Mouse (Mus musculus): ENCODE data around the gene Lrrc49. TPM values are rescaled to one million over a fixed set of nuclear protein-coding genes. Genes with fewer than 3 reads are reported as not detected.

Lrrc49 gene
- polyA plus RNA-seq, 1 experiment from 2014 or later: 10.4 TPM

GRCm38 (mm10) chr9:60561641-60562289 is 126.2 kb downstream of the Lrrc49 start:
- Histone ChIP-seq H3K9me3 (ENCODE audit: control insufficient read depth, low read length) (no peaks in the 10 kb centered on the region), H3K4me1 (ENCODE audit: control insufficient read depth in 2 of 2, insufficient read depth in 2 of 2, low read length in 2 of 2) (no peaks in the 10 kb centered on the region), H3K9ac (ENCODE audit: low read length) (no peak overlapping the region), H3K4me2 (ENCODE audit: low read length) (no peak overlapping the region), H3K27me3 (ENCODE audit: control insufficient read depth, insufficient read depth, low read length) (no peaks in the 10 kb centered on the region), H3K27ac (replicated peaks in 1 of 2; ENCODE audit: control insufficient read depth in 1 of 2, insufficient read depth in 1 of 2, low read depth in 2 of 2, low read length in 2 of 2) (no peak overlapping the region), H3K36me3 (ENCODE audit: control insufficient read depth, insufficient read depth, low read length) (no peaks in the 10 kb centered on the region), H3K4me3 (ENCODE audit: control insufficient read depth in 1 of 2, insufficient read depth in 1 of 2, low read depth in 1 of 2, low read length in 2 of 2) (no peak overlapping the region)
- WGBS: 70% methylated on average over 9 of the region's 9 CpGs
- no peak for ATAC-seq (ENCODE audit: insufficient number of reproducible peaks, insufficient read depth, low FRiP score, low read depth)

GRCm38 (mm10) chr9:60558507-60558906 is 129.5 kb downstream of the Lrrc49 start:
- Histone ChIP-seq H3K36me3 (ENCODE audit: control insufficient read depth, insufficient read depth, low read length) (no peaks in the 10 kb centered on the region), H3K4me3 (ENCODE audit: control insufficient read depth in 1 of 2, insufficient read depth in 1 of 2, low read depth in 1 of 2, low read length in 2 of 2) (no peak overlapping the region), H3K4me2 (ENCODE audit: low read length) (no peak overlapping the region), H3K9ac (ENCODE audit: low read length) (no peak overlapping the region), H3K4me1 (ENCODE audit: control insufficient read depth in 2 of 2, insufficient read depth in 2 of 2, low read length in 2 of 2) (no peaks in the 10 kb centered on the region), H3K27me3 (ENCODE audit: control insufficient read depth, insufficient read depth, low read length) (no peaks in the 10 kb centered on the region), H3K9me3 (ENCODE audit: control insufficient read depth, low read length) (no peaks in the 10 kb centered on the region), H3K27ac (replicated peaks in 1 of 2; ENCODE audit: control insufficient read depth in 1 of 2, insufficient read depth in 1 of 2, low read depth in 2 of 2, low read length in 2 of 2) (no peak overlapping the region)
- WGBS: 49% methylated on average over 3 of the region's 3 CpGs
- no peak for ATAC-seq (ENCODE audit: insufficient number of reproducible peaks, insufficient read depth, low FRiP score, low read depth)

GRCm38 (mm10) chr9:60551238-60551637 is 136.7 kb downstream of the Lrrc49 start:
- H3K4me1 ChIP-seq (ENCODE audit: control insufficient read depth in 2 of 2, insufficient read depth in 2 of 2, low read length in 2 of 2): no peaks in the 10 kb centered on the region
- no peaks in the 10 kb centered on the region for H3K27me3 ChIP-seq (ENCODE audit: control insufficient read depth, insufficient read depth, low read length)
- WGBS: 82% methylated on average over 4 of the region's 4 CpGs
- no peak overlapping the region for H3K9ac ChIP-seq (ENCODE audit: low read length)
- H3K27ac ChIP-seq (replicated peaks in 1 of 2; ENCODE audit: control insufficient read depth in 1 of 2, insufficient read depth in 1 of 2, low read depth in 2 of 2, low read length in 2 of 2): no peak overlapping the region
- no peaks in the 10 kb centered on the region for H3K36me3 ChIP-seq (ENCODE audit: control insufficient read depth, insufficient read depth, low read length)
- ATAC-seq (ENCODE audit: insufficient number of reproducible peaks, insufficient read depth, low FRiP score, low read depth): no peak
- no peaks in the 10 kb centered on the region for H3K9me3 ChIP-seq (ENCODE audit: control insufficient read depth, low read length)
- H3K4me2 ChIP-seq (ENCODE audit: low read length): no peak overlapping the region
- no peak overlapping the region for H3K4me3 ChIP-seq (ENCODE audit: control insufficient read depth in 1 of 2, insufficient read depth in 1 of 2, low read depth in 1 of 2, low read length in 2 of 2)

GRCm38 (mm10) chr9:60548182-60548581 is 139.8 kb downstream of the Lrrc49 start:
- WGBS: 30% methylated on average over 4 of the region's 4 CpGs
- H3K27me3 ChIP-seq (ENCODE audit: control insufficient read depth, insufficient read depth, low read length): no peaks in the 10 kb centered on the region
- ATAC-seq (ENCODE audit: insufficient number of reproducible peaks, insufficient read depth, low FRiP score, low read depth): no peak

GRCm38 (mm10) chr9:60546169-60546568 is 141.8 kb downstream of the Lrrc49 start:
- H3K27ac ChIP-seq (replicated peaks in 1 of 2; ENCODE audit: control insufficient read depth in 1 of 2, insufficient read depth in 1 of 2, low read depth in 2 of 2, low read length in 2 of 2): no peak overlapping the region
- no peak for ATAC-seq (ENCODE audit: insufficient number of reproducible peaks, insufficient read depth, low FRiP score, low read depth)
- H3K9me3 ChIP-seq (ENCODE audit: control insufficient read depth, low read length): no peaks in the 10 kb centered on the region
- H3K4me1 ChIP-seq (ENCODE audit: control insufficient read depth in 2 of 2, insufficient read depth in 2 of 2, low read length in 2 of 2): peaks cover 6 to 7% of the 10 kb centered on the region in 2 experiments; a peak in 3 of 4 replicates
- H3K27me3 ChIP-seq (ENCODE audit: control insufficient read depth, insufficient read depth, low read length): no peaks in the 10 kb centered on the region
- H3K36me3 ChIP-seq (ENCODE audit: control insufficient read depth, insufficient read depth, low read length): no peaks in the 10 kb centered on the region
- no peak overlapping the region for H3K4me3 ChIP-seq (ENCODE audit: control insufficient read depth in 1 of 2, insufficient read depth in 1 of 2, low read depth in 1 of 2, low read length in 2 of 2)
- no peak overlapping the region for H3K9ac ChIP-seq (ENCODE audit: low read length)
- no peak overlapping the region for H3K4me2 ChIP-seq (ENCODE audit: low read length)
- 56% methylated on average over 2 of the region's 2 CpGs for WGBS

More at GRCm38 (mm10) chr9:60548182-60548581, 139.8 kb downstream of the Lrrc49 start:
- Histone ChIP-seq H3K9ac (ENCODE audit: low read length) (no peak overlapping the region), H3K36me3 (ENCODE audit: control insufficient read depth, insufficient read depth, low read length) (no peaks in the 10 kb centered on the region), H3K27ac (replicated peaks in 1 of 2; ENCODE audit: control insufficient read depth in 1 of 2, insufficient read depth in 1 of 2, low read depth in 2 of 2, low read length in 2 of 2) (no peak overlapping the region), H3K4me3 (ENCODE audit: control insufficient read depth in 1 of 2, insufficient read depth in 1 of 2, low read depth in 1 of 2, low read length in 2 of 2) (no peak overlapping the region), H3K4me1 (ENCODE audit: control insufficient read depth in 2 of 2, insufficient read depth in 2 of 2, low read length in 2 of 2) (peaks cover 6 to 7% of the 10 kb centered on the region in 2 experiments; a peak in 3 of 4 replicates), H3K4me2 (ENCODE audit: low read length) (no peak overlapping the region), H3K9me3 (ENCODE audit: control insufficient read depth, low read length) (no peaks in the 10 kb centered on the region)

GRCm38 (mm10) chr9:60545361-60546096 is 142.4 kb downstream of the Lrrc49 start:
- no peak overlapping the region for H3K4me2 ChIP-seq (ENCODE audit: low read length)
- H3K9ac ChIP-seq (ENCODE audit: low read length): no peak overlapping the region
- no peak overlapping the region for H3K4me3 ChIP-seq (ENCODE audit: control insufficient read depth in 1 of 2, insufficient read depth in 1 of 2, low read depth in 1 of 2, low read length in 2 of 2)
- peaks cover 6 to 7% of the 10 kb centered on the region in 2 experiments; a peak in 3 of 4 replicates for H3K4me1 ChIP-seq (ENCODE audit: control insufficient read depth in 2 of 2, insufficient read depth in 2 of 2, low read length in 2 of 2)
- no peaks in the 10 kb centered on the region for H3K9me3 ChIP-seq (ENCODE audit: control insufficient read depth, low read length)
- no peaks in the 10 kb centered on the region for H3K27me3 ChIP-seq (ENCODE audit: control insufficient read depth, insufficient read depth, low read length)
- 57% methylated on average over 13 of the region's 13 CpGs for WGBS
- no peak for ATAC-seq (ENCODE audit: insufficient number of reproducible peaks, insufficient read depth, low FRiP score, low read depth)
- H3K27ac ChIP-seq (replicated peaks in 1 of 2; ENCODE audit: control insufficient read depth in 1 of 2, insufficient read depth in 1 of 2, low read depth in 2 of 2, low read length in 2 of 2): no peak overlapping the region
- H3K36me3 ChIP-seq (ENCODE audit: control insufficient read depth, insufficient read depth, low read length): no peaks in the 10 kb centered on the region

- Histone ChIP-seq H3K27me3 (ENCODE audit: control insufficient read depth, insufficient read depth, low read length) (no peaks in the 10 kb centered on the region), H3K36me3 (ENCODE audit: control insufficient read depth, insufficient read depth, low read length) (no peaks in the 10 kb centered on the region), H3K9me3 (ENCODE audit: control insufficient read depth, low read length) (no peaks in the 10 kb centered on the region), H3K4me2 (ENCODE audit: low read length) (no peak overlapping the region), H3K4me3 (ENCODE audit: control insufficient read depth in 1 of 2, insufficient read depth in 1 of 2, low read depth in 1 of 2, low read length in 2 of 2) (no peak overlapping the region), H3K9ac (ENCODE audit: low read length) (no peak overlapping the region), H3K4me1 (ENCODE audit: control insufficient read depth in 2 of 2, insufficient read depth in 2 of 2, low read length in 2 of 2) (peaks cover 6 to 7% of the 10 kb centered on the region in 2 experiments; a peak in 3 of 4 replicates), H3K27ac (replicated peaks in 1 of 2; ENCODE audit: control insufficient read depth in 1 of 2, insufficient read depth in 1 of 2, low read depth in 2 of 2, low read length in 2 of 2) (no peak overlapping the region)
- ATAC-seq (ENCODE audit: insufficient number of reproducible peaks, insufficient read depth, low FRiP score, low read depth): no peak
- WGBS: 63% methylated on average over 7 of the region's 7 CpGs
These were observed 144.4 kb downstream of the Lrrc49 start for GRCm38 (mm10) chr9:60543422-60544015.
